Mouse (Mus musculus) cortical plate, adult 2 months (tissue): ENCODE measurements around the gene Ubac2. TPM values are rescaled to one million over a fixed set of nuclear protein-coding genes. Genes with fewer than 3 reads are reported as not detected.
"Not testable (repeated sequence)": the region's sequence is repeated elsewhere in the genome, so short reads cannot be mapped to it uniquely, and the experiment has no call there.

Source experiments
- H3K27ac ChIP-seq: fragments of 200-500 bp; 2 replicates; pipeline ENCODE4 v1.5.1; 2012; ENCODE audit warnings: low read length, control low read depth, inconsistent platforms; ENCODE audit not compliant: insufficient read depth
- H3K4me1 ChIP-seq: fragments of 200-500 bp; 2 replicates; pipeline ENCODE4 v1.6.1; 2011; ENCODE audit warnings: low read length; ENCODE audit not compliant: control insufficient read depth, insufficient read depth
- H3K4me3 ChIP-seq: fragments of 200-500 bp; 2 replicates; pipeline ENCODE4 v1.5.1; 2011; ENCODE audit warnings: mild to moderate bottlenecking, low read length, control low read depth; ENCODE audit not compliant: insufficient read depth
- CTCF ChIP-seq: fragments of 200-500 bp; IDR thresholded peaks from 2 replicates; pipeline ENCODE4 v1.5.1; 2011; ENCODE audit warnings: mild to moderate bottlenecking, control low read depth, low read length; ENCODE audit not compliant: insufficient read depth; ENCODE audit errors: extremely low read depth
- POLR2A ChIP-seq: fragments of 200-500 bp; IDR thresholded peaks from 2 replicates; pipeline ENCODE4 v1.6.1; 2011; ENCODE audit warnings: mild to moderate bottlenecking, low read length, control low read depth; ENCODE audit not compliant: insufficient read depth; ENCODE audit errors: extremely low read depth
- polyA plus RNA-seq: library from polyadenylated mRNA; depleted of rRNA; stranded (reverse); fragments of >200 nt; gene quantifications from 2 replicates; pipeline ENCODE4 v1.2.3, GENCODE M21; 2012

The Ubac2 gene
- polyA plus RNA-seq, 1 experiment, result 41.5 TPM

DNA sequence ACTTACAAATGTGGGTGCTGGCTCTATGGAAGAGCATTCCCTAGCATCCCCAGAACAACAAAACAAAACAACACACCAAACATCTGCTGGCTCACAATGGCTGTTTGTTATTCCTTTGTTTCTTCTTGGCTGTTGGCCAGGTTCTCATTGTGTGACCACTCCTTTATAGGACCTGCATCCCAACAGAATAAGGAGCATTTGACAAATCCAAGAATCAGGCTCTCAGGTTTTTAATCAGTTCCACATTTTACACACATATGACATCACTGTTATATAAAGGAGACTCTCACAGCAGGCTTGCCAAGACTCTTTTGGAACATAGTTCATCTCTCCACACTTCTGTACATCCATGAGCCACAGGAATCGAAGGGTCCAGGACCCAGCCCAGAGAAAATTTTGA lies 9.3 kb upstream of the Ubac2 start:
- Histone ChIP-seq H3K27ac (peak overlapping the region; percentile 17; the same call in 1 of the 2 replicates), H3K4me3 (no peak overlapping the region), H3K4me1 (peaks cover 4% of the 10 kb centered on the region)
- TF ChIP-seq POLR2A, result no peak

- Histone ChIP-seq H3K4me1 (peaks cover 6% of the 10 kb centered on the region), H3K4me3 (no peak overlapping the region), H3K27ac (no peak overlapping the region)
- TF ChIP-seq CTCF (no peak), POLR2A (no peak)
These were observed 5.7 kb upstream of the Ubac2 start for GRCm38 (mm10) chr14:121872760-121873159.

DNA sequence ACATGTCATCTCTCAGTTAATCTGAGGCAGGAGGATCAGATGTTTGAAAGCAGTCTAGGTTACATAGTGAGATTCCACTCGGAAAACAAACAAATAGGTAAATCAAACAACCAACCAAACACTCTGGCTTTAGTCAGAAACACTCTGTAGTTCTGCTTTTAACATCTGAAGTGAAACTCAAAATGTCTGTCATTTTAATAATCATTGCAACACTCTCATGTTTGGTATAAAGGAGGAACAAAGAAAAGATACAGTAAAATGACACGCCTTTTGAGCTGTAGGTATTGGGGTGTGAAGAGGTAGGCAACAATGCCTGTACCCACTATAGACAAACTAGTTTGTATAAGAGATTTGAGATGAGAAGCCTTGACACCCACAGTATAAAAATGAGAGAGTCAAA lies 5.2 kb upstream of the Ubac2 start:
- no peak overlapping the region for H3K4me3 ChIP-seq
- no peak overlapping the region for H3K27ac ChIP-seq
- peaks cover 6% of the 10 kb centered on the region for H3K4me1 ChIP-seq
- TF ChIP-seq CTCF, result no peak

DNA sequence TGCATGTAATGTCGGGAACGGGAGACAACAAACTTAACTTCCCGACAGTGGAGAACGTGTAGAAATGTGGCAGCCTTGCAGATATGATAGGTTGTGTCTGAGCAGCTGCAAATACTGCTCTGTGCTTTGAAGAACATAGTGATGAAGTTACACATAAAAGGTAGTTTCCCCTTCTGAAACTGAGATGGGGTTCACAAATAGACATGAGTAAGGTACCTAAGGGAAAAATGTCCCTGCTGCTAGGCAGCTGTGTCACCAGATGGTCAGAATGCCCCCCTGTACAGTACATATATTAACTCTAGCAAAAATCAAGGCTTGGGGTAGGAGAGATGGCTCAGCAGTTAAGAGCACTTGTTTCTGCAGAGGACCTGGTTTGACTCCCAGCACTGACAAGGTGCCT lies 4.8 kb upstream of the Ubac2 start:
- Histone ChIP-seq H3K4me1 (peaks cover 6% of the 10 kb centered on the region), H3K27ac (no peak overlapping the region), H3K4me3 (no peak overlapping the region)
- TF ChIP-seq CTCF (no peak), POLR2A (no peak)

DNA sequence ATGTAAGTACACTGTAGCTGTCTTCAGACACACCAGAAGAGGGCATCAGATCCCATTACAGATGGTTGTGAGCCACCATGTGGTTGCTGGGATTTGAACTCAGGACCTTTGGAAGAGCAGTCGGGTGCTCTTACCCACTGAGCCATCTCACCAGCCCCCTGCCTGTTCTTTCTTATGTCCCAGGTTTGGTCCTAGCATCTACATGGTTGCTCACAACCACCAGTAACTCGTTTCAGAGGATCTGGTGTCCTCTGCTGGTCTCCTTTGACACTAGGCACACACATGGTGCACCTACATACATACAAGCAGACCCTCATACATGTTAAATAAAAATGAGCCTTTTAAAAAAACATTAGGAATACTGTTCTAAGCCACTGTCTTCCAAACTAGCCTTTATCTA lies 2.2 kb upstream of the Ubac2 start:
- not testable (repeated sequence) for H3K4me3 ChIP-seq, H3K27ac ChIP-seq, H3K4me1 ChIP-seq

GRCm38 (mm10) chr14:121876860-121877259 lies 1.6 kb upstream of the Ubac2 start:
- no peak for TF ChIP-seq POLR2A
- TF ChIP-seq CTCF, result no peak

DNA sequence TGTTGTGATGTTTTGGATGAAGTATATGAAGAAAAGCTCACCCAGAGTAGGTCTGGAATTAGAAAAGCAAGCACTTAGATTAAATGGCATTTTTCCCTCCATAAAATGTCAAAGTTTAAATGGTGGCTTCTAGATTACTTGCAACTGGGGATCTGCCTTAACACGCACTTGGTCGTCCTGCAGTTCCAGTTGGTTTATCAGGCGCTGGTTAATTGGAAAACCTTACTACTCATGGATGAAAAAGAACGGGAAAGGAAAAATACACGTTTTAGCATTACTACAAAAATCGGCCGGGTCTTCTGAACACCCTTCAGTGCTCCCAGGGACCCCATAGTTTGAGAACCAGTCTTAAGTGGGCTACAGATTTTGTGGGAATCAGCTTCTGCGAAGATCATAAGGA lies 780 bp upstream of the Ubac2 start:
- peak overlapping the region; percentile 43; the same call in 1 of the 2 replicates for H3K4me3 ChIP-seq
- H3K4me1 ChIP-seq, result peaks cover 8% of the 10 kb centered on the region
- no peak overlapping the region for H3K27ac ChIP-seq
- TF ChIP-seq CTCF, result no peak
- TF ChIP-seq POLR2A, result no peak

More at GRCm38 (mm10) chr14:121876860-121877259, 1.6 kb upstream of the Ubac2 start:
- Histone ChIP-seq H3K4me3 (no peak overlapping the region), H3K4me1 (peaks cover 8% of the 10 kb centered on the region), H3K27ac (no peak overlapping the region)

GRCm38 (mm10) chr14:121878859-121879206 lies 413 bp downstream of the Ubac2 start:
- Histone ChIP-seq H3K27ac (peak overlapping the region; percentile 17; the same call in 1 of the 2 replicates), H3K4me3 (peak overlapping the region; percentile 43)
- TF ChIP-seq POLR2A (no peak), CTCF (no peak)

GRCm38 (mm10) chr14:121879266-121879840 lies 933 bp downstream of the Ubac2 start:
- H3K4me3 ChIP-seq, result peak overlapping the region; percentile 43
- no peak for TF ChIP-seq CTCF
- 0 out of 2 replicates have a peak, but pooled peaks have one; percentile 10 for TF ChIP-seq POLR2A
- H3K27ac ChIP-seq, result no peak overlapping the region
- H3K4me1 ChIP-seq, result peaks cover 8% of the 10 kb centered on the region

More at GRCm38 (mm10) chr14:121878859-121879206, 413 bp downstream of the Ubac2 start:
- H3K4me1 ChIP-seq, result peaks cover 8% of the 10 kb centered on the region

DNA sequence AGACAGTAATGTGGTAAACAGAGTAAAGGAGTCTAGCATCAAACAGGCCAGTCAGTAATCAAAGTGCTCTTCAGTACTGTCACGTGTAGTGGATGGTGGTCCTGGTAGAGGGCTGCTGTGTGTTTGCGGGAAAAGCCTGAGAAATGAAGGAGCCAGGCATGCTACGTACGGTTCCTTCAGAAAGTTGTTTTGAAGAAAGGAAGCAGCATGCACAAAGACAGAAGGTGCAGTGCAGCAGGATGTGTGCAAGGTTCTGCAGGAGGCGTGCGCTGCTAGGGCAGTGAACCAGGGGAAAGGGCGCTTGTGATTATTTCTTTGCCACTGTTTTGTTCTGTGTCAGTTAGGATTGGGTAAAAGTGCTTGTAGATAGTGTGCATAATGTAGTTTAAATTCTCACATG lies 2.8 kb downstream of the Ubac2 start:
- Histone ChIP-seq H3K4me1 (peaks cover 8% of the 10 kb centered on the region), H3K4me3 (no peak overlapping the region), H3K27ac (no peak overlapping the region)
- no peak for TF ChIP-seq CTCF
- TF ChIP-seq POLR2A, result no peak

DNA sequence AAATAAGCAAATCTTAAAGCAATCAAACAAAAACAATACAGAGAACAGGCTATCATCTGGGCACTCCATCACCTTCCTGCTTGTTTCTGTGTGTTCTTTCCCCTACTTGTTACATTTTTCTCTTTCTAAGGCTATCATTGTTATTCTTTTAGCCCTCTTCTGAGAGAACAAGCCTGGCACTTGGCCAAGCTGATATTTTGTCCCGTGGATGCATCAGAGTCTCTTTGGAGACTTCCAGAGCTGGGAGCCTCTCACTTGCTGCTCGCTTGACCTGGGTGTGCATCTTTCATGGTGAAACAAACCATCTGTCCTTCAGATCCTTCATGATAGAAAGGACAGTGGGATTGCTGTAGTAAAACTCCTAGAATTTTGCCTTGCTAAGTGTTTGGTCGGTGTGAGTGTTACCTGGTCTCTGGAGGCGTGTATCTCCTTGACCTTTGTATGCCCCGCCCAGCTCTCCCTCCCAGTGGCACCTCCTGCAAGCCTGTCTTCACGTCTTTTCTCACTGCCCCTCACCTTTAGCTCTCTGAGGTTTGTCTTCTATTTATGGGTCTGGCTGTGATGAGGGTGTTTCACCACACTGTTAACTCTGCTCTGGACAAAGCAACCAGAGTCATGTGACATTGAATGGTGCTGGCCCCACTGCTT lies 5.9 kb downstream of the Ubac2 start:
- TF ChIP-seq CTCF (no peak), POLR2A (no peak)

More for the DNA sequence above, 5.9 kb downstream of the Ubac2 start:
- Histone ChIP-seq H3K27ac (no peak overlapping the region), H3K4me3 (no peak overlapping the region), H3K4me1 (peaks cover 7% of the 10 kb centered on the region)
